Mouse (Mus musculus): ENCODE data around the gene Icmt.

- TF ChIP-seq CTCF (IDR thresholded peaks at IDR 0.05; ENCODE audit: low read depth) = no peak
- no peak for TF ChIP-seq EP300 (IDR thresholded peaks at IDR 0.05; ENCODE audit: low read depth)
Measured at GRCm38 (mm10) chr4:152355672-152356071, 58.6 kb downstream of the Icmt start.

All from liver, embryonic 14.5 days (tissue).